Mouse (Mus musculus): ENCODE data around the gene Spred3. TPM values are rescaled to one million over a fixed set of nuclear protein-coding genes. Genes with fewer than 3 reads are reported as not detected.
A peak's percentile ranks its signal among the peaks of the same experiment; 100 is the strongest.

The Spred3 gene
- total RNA-seq, 2 experiments from 2014 or later, result 1.9 to 2.4 TPM

- no peak for DNase-seq
Observed at GRCm38 (mm10) chr7:29128725-29129124, 41.5 kb downstream of the Spred3 start.

GRCm38 (mm10) chr7:29126173-29126915, 43.9 kb downstream of the Spred3 start:
- DNase-seq, result peak; percentile 55

GRCm38 (mm10) chr7:29124970-29125369, 45.2 kb downstream of the Spred3 start, which contains the start of gene Ryr1:
Gene Ryr1, minus strand, starts transcription at chr7:29125179.
- peak; percentile 75 for DNase-seq

GRCm38 (mm10) chr7:29123531-29124358, 46.5 kb downstream of the Spred3 start:
- DNase-seq, result peak; percentile 64

- no peak for DNase-seq
Observed at GRCm38 (mm10) chr7:29122821-29123220, 47.4 kb downstream of the Spred3 start.

- DNase-seq, result no peak
Observed at GRCm38 (mm10) chr7:29119526-29119925, 50.7 kb downstream of the Spred3 start.

- DNase-seq, result no peak
Observed at GRCm38 (mm10) chr7:29118142-29118851, 51.9 kb downstream of the Spred3 start.

GRCm38 (mm10) chr7:29108992-29109955, 60.9 kb downstream of the Spred3 start:
- DNase-seq, result peak; percentile 38

Other genes with a start within 250 kb of the Spred3 start
- 100 to 1,000 TPM in 1 of 2 experiments, 10 to 100 TPM in 1; 90.2 to 120 TPM for gene Actn4, start 208.1 kb downstream of the Spred3 start, total RNA-seq (2021)
- gene Eif3k, start 188.5 kb downstream of the Spred3 start, total RNA-seq (2021), result 100 to 1,000 TPM; 169 to 174 TPM
- gene Map4k1, start 188.4 kb downstream of the Spred3 start, total RNA-seq (2021), result under 1 TPM; 0.66 to 0.93 TPM
- gene Ryr1, start 45.2 kb downstream of the Spred3 start, total RNA-seq (2021), result 100 to 1,000 TPM; 715 to 728 TPM
- 1 to 10 TPM in 1 of 2 experiments, under 1 TPM in 1; 0.86 to 1.4 TPM for gene Rasgrp4, start 35.6 kb downstream of the Spred3 start, total RNA-seq (2021)
- 10 to 100 TPM; 11.7 to 12.5 TPM for gene Fam98c, start 14.2 kb downstream of the Spred3 start, total RNA-seq (2021)
- gene Ggn, start 201 bp downstream of the Spred3 start, total RNA-seq (2021), result under 1 TPM; 0.32 to 0.35 TPM
- 100 to 1,000 TPM; 184 to 185 TPM for gene Psmd8, start 10.3 kb upstream of the Spred3 start, total RNA-seq (2021)
- gene Catsperg1, start 43.6 kb upstream of the Spred3 start, total RNA-seq (2021), result under 1 TPM; 0.16 to 0.56 TPM
- gene Kcnk6, start 62.1 kb upstream of the Spred3 start, total RNA-seq (2021), result 1 to 10 TPM; 2.9 to 5.0 TPM
- 10 to 100 TPM; 48.8 to 50.6 TPM for gene Yif1b, start 67.9 kb upstream of the Spred3 start, total RNA-seq (2021)
- 1 to 10 TPM in 1 of 2 experiments, under 1 TPM in 1; 0.72 to 1.3 TPM for gene 2200002D01Rik, start 78.1 kb upstream of the Spred3 start, total RNA-seq (2021)
- gene Spint2, start 111.5 kb upstream of the Spred3 start, total RNA-seq (2021), result 1 to 10 TPM; 6.6 to 8.2 TPM
- gene Ppp1r14a, start 118.9 kb upstream of the Spred3 start, total RNA-seq (2021), result 10 to 100 TPM; 11.8 to 13.3 TPM
- 1 to 10 TPM; 3.4 to 3.8 TPM for gene Dpf1, start 133.5 kb upstream of the Spred3 start, total RNA-seq (2021)

Data from gastrocnemius, postnatal 10 days (tissue).